Mouse (Mus musculus): ENCODE measurements around the gene Ptcra. TPM values are rescaled to one million over a fixed set of nuclear protein-coding genes. Genes with fewer than 3 reads are reported as not detected.

The Ptcra gene
- polyA plus RNA-seq (2012; rRNA removed), result 0.18 and 0.23 TPM in 2 replicates

DNA sequence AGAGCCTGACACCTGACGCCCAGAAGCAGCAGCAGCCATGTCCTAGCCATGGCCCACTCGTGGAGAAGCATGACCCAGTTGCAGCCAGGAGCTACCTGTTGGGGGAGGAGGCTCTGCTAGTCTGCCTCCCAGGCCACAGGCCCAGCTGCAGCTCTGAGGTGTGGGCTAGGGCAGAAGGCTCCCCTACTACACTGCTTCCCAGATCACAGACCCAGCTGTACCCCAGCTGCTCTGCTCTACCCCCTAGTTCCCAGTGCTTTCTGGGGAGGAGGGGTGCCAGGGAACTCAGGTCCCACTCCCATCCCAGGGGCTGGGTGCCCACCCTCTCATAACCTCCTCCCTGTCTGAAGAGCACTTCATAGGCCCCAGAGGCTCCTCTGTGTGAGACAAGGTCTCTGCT is at the start of gene Ptcra:
Ptcra (minus strand) TSS at position 169 of the 400 bp plus-strand sequence.
- Histone ChIP-seq H3K4me3 (ENCODE audit: control insufficient read depth, low read depth, low read length) (no peak within 1 kb of the TSS), H3K27me3 (ENCODE audit: control insufficient read depth, insufficient read depth, low read length) (no peaks in the 10 kb centered on the region), H3K36me3 (ENCODE audit: control insufficient read depth, insufficient read depth, low read length) (no peaks in the 10 kb centered on the region), H3K4me1 (ENCODE audit: control insufficient read depth, insufficient read depth, low read length) (no peaks in the 10 kb centered on the region), H3K27ac (ENCODE audit: control insufficient read depth, insufficient read depth, low read depth, low read length) (no peak within 1 kb of the TSS)
- TF ChIP-seq CTCF (IDR thresholded peaks at IDR 0.05; ENCODE audit: control insufficient read depth, insufficient read depth, insufficient replicate concordance, low read depth, low read length), result no peak
- TF ChIP-seq POLR2A (IDR thresholded peaks at IDR 0.05; ENCODE audit: control insufficient read depth, low read depth, low read length), result no peak

DNA sequence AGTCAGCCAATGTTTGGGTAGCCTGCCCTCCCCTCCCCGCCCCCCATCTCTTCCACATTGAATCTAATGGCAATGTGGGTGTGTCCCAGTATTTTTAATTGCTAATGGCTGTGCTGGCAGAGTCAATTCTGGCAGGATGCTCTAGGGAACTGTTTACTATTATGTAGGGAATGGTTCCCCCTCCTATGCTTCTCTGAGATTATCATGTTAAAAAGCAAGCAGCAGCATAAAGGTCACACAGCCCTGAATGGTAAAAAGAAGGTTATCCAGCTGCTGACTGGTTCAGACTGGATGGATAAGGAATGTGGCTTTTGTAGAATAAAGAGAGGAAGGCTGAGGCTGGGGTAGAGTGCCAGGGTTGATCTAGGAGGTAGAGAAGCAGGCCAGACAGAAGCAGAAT is 48.9 kb upstream of the Ptcra start:
- Histone ChIP-seq H3K27me3 (ENCODE audit: control insufficient read depth, insufficient read depth, low read length) (no peaks in the 10 kb centered on the region), H3K4me3 (ENCODE audit: control insufficient read depth, low read depth, low read length) (no peak overlapping the region), H3K4me1 (ENCODE audit: control insufficient read depth, insufficient read depth, low read length) (no peaks in the 10 kb centered on the region), H3K36me3 (ENCODE audit: control insufficient read depth, insufficient read depth, low read length) (peaks cover 2% of the 10 kb centered on the region), H3K27ac (ENCODE audit: control insufficient read depth, insufficient read depth, low read depth, low read length) (no peak overlapping the region)
- no peak for TF ChIP-seq CTCF (IDR thresholded peaks at IDR 0.05; ENCODE audit: control insufficient read depth, insufficient read depth, insufficient replicate concordance, low read depth, low read length)
- TF ChIP-seq POLR2A (IDR thresholded peaks at IDR 0.05; ENCODE audit: control insufficient read depth, low read depth, low read length), result no peak

DNA sequence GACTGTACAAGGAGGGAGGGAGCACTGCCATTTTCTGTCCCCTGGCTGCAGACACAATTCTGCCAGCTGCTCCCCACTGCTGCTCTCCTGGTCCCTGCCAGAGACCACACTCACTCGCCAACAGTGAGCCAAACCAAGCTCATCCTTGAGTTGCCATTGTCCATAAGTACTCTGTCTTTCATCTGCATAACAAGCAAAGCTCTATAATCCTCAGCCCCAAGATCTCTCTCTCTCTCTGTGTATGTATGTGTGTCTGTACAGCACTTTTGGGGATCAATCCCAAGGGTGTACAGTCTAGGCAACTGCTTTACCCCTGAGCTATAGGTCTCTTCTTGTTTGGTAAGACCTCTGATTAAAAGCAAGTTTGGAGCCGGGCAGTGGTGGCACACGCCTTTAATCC is 47.2 kb upstream of the Ptcra start:
- H3K27ac ChIP-seq (ENCODE audit: control insufficient read depth, insufficient read depth, low read depth, low read length), result no peak overlapping the region
- H3K4me1 ChIP-seq (ENCODE audit: control insufficient read depth, insufficient read depth, low read length), result no peaks in the 10 kb centered on the region
- no peaks in the 10 kb centered on the region for H3K27me3 ChIP-seq (ENCODE audit: control insufficient read depth, insufficient read depth, low read length)
- no peak overlapping the region for H3K4me3 ChIP-seq (ENCODE audit: control insufficient read depth, low read depth, low read length)
- TF ChIP-seq CTCF (IDR thresholded peaks at IDR 0.05; ENCODE audit: control insufficient read depth, insufficient read depth, insufficient replicate concordance, low read depth, low read length) (no peak), POLR2A (IDR thresholded peaks at IDR 0.05; ENCODE audit: control insufficient read depth, low read depth, low read length) (no peak)
- H3K36me3 ChIP-seq (ENCODE audit: control insufficient read depth, insufficient read depth, low read length), result peaks cover 4% of the 10 kb centered on the region

DNA sequence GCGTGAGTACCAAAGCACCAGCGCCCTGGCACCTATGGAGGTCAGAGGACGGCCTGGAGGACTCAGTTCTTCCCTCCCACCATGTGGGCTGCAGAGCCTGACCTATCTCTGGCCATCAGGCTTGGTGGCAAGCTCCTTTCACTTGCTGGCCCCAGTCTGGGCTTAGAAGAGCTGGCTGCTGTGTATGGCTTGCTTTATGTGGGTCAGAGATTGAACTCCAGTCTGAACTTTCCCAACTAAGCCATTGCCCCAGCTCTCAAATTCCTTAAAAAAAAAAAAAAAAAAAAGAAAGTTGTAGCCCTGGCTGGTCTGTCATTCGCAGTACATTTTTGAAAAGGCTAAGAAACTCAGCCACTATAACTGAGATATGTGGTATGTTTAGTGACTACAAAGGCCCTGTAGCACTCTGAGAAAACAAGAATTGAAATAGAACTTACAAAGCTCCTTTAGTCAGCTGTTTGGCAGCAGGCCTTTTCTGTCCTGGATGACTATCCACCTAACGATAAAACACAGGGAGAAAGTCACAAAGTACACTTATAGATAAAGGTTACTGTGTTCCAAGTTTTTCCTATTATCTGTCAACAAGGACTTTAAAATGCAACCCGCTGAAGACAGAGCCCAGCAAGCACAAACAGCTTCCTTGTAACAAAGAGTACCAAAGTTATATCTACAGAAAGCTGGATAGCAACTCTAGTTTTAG is 45.8 kb upstream of the Ptcra start:
- H3K27ac ChIP-seq (ENCODE audit: control insufficient read depth, insufficient read depth, low read depth, low read length), result peak overlapping the region; percentile 76
- peaks cover 4% of the 10 kb centered on the region for H3K36me3 ChIP-seq (ENCODE audit: control insufficient read depth, insufficient read depth, low read length)
- TF ChIP-seq CTCF (IDR thresholded peaks at IDR 0.05; ENCODE audit: control insufficient read depth, insufficient read depth, insufficient replicate concordance, low read depth, low read length) (no peak), POLR2A (IDR thresholded peaks at IDR 0.05; ENCODE audit: control insufficient read depth, low read depth, low read length) (no peak)
- no peaks in the 10 kb centered on the region for H3K27me3 ChIP-seq (ENCODE audit: control insufficient read depth, insufficient read depth, low read length)
- no peaks in the 10 kb centered on the region for H3K4me1 ChIP-seq (ENCODE audit: control insufficient read depth, insufficient read depth, low read length)
- no peak overlapping the region for H3K4me3 ChIP-seq (ENCODE audit: control insufficient read depth, low read depth, low read length)

- no peak overlapping the region for H3K4me3 ChIP-seq (ENCODE audit: control insufficient read depth, low read depth, low read length)
- TF ChIP-seq CTCF (IDR thresholded peaks at IDR 0.05; ENCODE audit: control insufficient read depth, insufficient read depth, insufficient replicate concordance, low read depth, low read length) (no peak), POLR2A (IDR thresholded peaks at IDR 0.05; ENCODE audit: control insufficient read depth, low read depth, low read length) (no peak)
- no peaks in the 10 kb centered on the region for H3K4me1 ChIP-seq (ENCODE audit: control insufficient read depth, insufficient read depth, low read length)
- no peak overlapping the region for H3K27ac ChIP-seq (ENCODE audit: control insufficient read depth, insufficient read depth, low read depth, low read length)
- no peaks in the 10 kb centered on the region for H3K27me3 ChIP-seq (ENCODE audit: control insufficient read depth, insufficient read depth, low read length)
- H3K36me3 ChIP-seq (ENCODE audit: control insufficient read depth, insufficient read depth, low read length), result peaks cover 4% of the 10 kb centered on the region
Observed at GRCm38 (mm10) chr17:46808376-46808775, 44.9 kb upstream of the Ptcra start.

DNA sequence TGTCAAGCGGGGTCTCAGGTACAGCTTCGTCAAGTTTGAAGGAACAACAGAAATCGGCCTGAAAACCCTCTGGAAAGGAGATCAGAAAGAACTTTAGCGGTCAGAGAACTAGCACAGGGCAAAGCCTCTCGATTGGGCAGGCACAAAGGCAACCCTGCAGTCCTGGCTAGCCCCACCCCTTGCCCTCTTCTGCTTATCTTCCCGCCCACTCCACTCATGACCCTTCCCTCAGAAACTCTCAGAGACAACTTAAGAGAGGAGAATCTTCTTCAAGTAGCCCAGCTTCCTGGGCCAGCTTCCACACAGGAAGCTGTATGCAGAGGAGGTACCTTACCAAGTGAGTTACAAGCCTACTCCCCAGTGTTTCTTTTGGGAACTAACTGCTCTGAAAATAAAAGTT is 38.2 kb upstream of the Ptcra start:
- H3K4me3 ChIP-seq (ENCODE audit: control insufficient read depth, low read depth, low read length), result no peak overlapping the region
- H3K4me1 ChIP-seq (ENCODE audit: control insufficient read depth, insufficient read depth, low read length), result no peaks in the 10 kb centered on the region
- no peak overlapping the region for H3K27ac ChIP-seq (ENCODE audit: control insufficient read depth, insufficient read depth, low read depth, low read length)
- no peaks in the 10 kb centered on the region for H3K27me3 ChIP-seq (ENCODE audit: control insufficient read depth, insufficient read depth, low read length)
- peaks cover 2% of the 10 kb centered on the region for H3K36me3 ChIP-seq (ENCODE audit: control insufficient read depth, insufficient read depth, low read length)
- TF ChIP-seq CTCF (IDR thresholded peaks at IDR 0.05; ENCODE audit: control insufficient read depth, insufficient read depth, insufficient replicate concordance, low read depth, low read length), result no peak
- no peak for TF ChIP-seq POLR2A (IDR thresholded peaks at IDR 0.05; ENCODE audit: control insufficient read depth, low read depth, low read length)

GRCm38 (mm10) chr17:46799680-46800079 is 36.2 kb upstream of the Ptcra start:
- no peak overlapping the region for H3K4me3 ChIP-seq (ENCODE audit: control insufficient read depth, low read depth, low read length)
- TF ChIP-seq CTCF (IDR thresholded peaks at IDR 0.05; ENCODE audit: control insufficient read depth, insufficient read depth, insufficient replicate concordance, low read depth, low read length) (no peak), POLR2A (IDR thresholded peaks at IDR 0.05; ENCODE audit: control insufficient read depth, low read depth, low read length) (no peak)
- H3K27me3 ChIP-seq (ENCODE audit: control insufficient read depth, insufficient read depth, low read length), result no peaks in the 10 kb centered on the region
- H3K4me1 ChIP-seq (ENCODE audit: control insufficient read depth, insufficient read depth, low read length), result no peaks in the 10 kb centered on the region
- H3K36me3 ChIP-seq (ENCODE audit: control insufficient read depth, insufficient read depth, low read length), result no peaks in the 10 kb centered on the region; the same call in 1 of the 2 replicates
- no peak overlapping the region for H3K27ac ChIP-seq (ENCODE audit: control insufficient read depth, insufficient read depth, low read depth, low read length)
